Mouse (Mus musculus) liver, embryonic 12.5 days (tissue): ENCODE measurements at regions not wholly inside any gene's neighbourhood (a gene's known extent, or its start where the extent isn't known, plus 50 kb on each side); places are given as distances from the start of the nearest gene placed in this dataset.
"Not testable (repeated sequence)": the region's sequence is repeated elsewhere in the genome, so short reads cannot be mapped to it uniquely, and the experiment has no call there.

ENCODE experiments used
- ATAC-seq: fragments of 200-750 bp; cut with Nextera tagmentation; 2 replicates; pipeline ENCODE4 v1.8.0; 2017; ENCODE audit warnings: moderate number of reproducible peaks, mild to moderate bottlenecking, moderate library complexity
- H3K27ac ChIP-seq: fragments of 300-500 bp; sonication (generic); 2 replicates; pipeline ENCODE4 v1.5.1; 2016; ENCODE audit warnings: mild to moderate bottlenecking
- H3K27me3 ChIP-seq: fragments of 300-500 bp; sonication (generic); replicated peaks from 2 replicates; pipeline ENCODE4 v1.6.1; 2016; ENCODE audit warnings: mild to moderate bottlenecking, moderate library complexity
- H3K36me3 ChIP-seq: fragments of 300-500 bp; sonication (generic); 2 replicates; pipeline ENCODE4 v1.6.1; 2016; ENCODE audit warnings: mild to moderate bottlenecking, moderate library complexity
- H3K4me1 ChIP-seq: fragments of 300-500 bp; sonication (generic); 2 replicates; pipeline ENCODE4 v1.6.1; 2016
- H3K4me2 ChIP-seq: fragments of 300-500 bp; sonication (generic); 2 replicates; pipeline ENCODE4 v1.6.1; 2016; ENCODE audit warnings: mild to moderate bottlenecking, moderate library complexity
- H3K4me3 ChIP-seq: fragments of 300-500 bp; sonication (generic); 2 replicates; pipeline ENCODE4 v1.5.1; 2016; ENCODE audit warnings: mild to moderate bottlenecking, moderate library complexity
- H3K9ac ChIP-seq: fragments of 300-500 bp; sonication (generic); 2 replicates; pipeline ENCODE4 v1.6.1; 2016; ENCODE audit warnings: mild to moderate bottlenecking, moderate library complexity
- H3K9me3 ChIP-seq: fragments of 300-500 bp; sonication (generic); replicated peaks from 2 replicates; pipeline ENCODE4 v1.6.1; 2016; ENCODE audit warnings: mild to moderate bottlenecking, moderate library complexity
- WGBS: fragments of 180-500 bp; shearing (Covaris S2); methylation state at CpG from one replicate; pipeline ENCODE4 v1.1.7; 2016; ENCODE audit not compliant: insufficient replicate concordance; 5-methylcytosine and 5-hydroxymethylcytosine counted together

DNA sequence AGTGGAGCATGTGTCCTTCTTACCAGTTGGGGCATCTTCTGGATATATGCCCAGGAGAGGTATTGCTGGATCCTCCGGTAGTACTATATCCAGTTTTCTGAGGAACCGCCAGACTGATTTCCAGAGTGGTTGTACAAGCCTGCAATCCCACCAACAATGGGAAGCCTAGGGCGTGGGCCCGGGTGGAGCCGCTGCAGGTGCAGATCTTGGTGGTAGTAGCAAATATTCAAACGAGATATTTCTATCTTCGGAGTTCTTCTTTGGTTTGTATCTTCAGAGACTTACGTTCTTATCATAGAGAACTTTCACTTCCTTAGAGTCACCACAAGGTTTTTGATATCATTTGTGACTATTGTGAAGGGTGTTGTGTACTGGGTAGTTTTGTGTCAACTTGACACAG is 60.2 kb upstream of the Btbd35f28 start:
- ATAC-seq, result peak; percentile 80; the same call in 1 of the 2 replicates
- H3K27me3 ChIP-seq, H3K9me3 ChIP-seq, H3K4me3 ChIP-seq, H3K4me2 ChIP-seq, H3K4me1 ChIP-seq, H3K27ac ChIP-seq, H3K9ac ChIP-seq, H3K36me3 ChIP-seq: not testable (repeated sequence)
- 75% methylated on average over 6 of the region's 8 CpGs for WGBS
